Mouse (Mus musculus) macrophage (primary cell): ENCODE data around the gene Ache. TPM values are rescaled to one million over a fixed set of nuclear protein-coding genes. Genes with fewer than 3 reads are reported as not detected.

Source experiments
- H3K27ac ChIP-seq: fragments of 350-480 bp; formaldehyde crosslinking; 2 replicates; pipeline ENCODE4 v1.9.0; 2021
- H3K36me3 ChIP-seq: fragments of 350-480 bp; formaldehyde crosslinking; 2 replicates; pipeline ENCODE4 v1.9.0; 2021; ENCODE audit errors: inconsistent target
- H3K4me3 ChIP-seq: fragments of 350-480 bp; formaldehyde crosslinking; 2 replicates; pipeline ENCODE4 v1.9.0; 2021; ENCODE audit errors: inconsistent target
- H3K79me2 ChIP-seq: fragments of 350-480 bp; formaldehyde crosslinking; 2 replicates; pipeline ENCODE4 v1.9.0; 2021; ENCODE audit errors: inconsistent target
- WGBS: methylation state at CpG from one replicate; pipeline ENCODE4 v1.1.7; 2026; ENCODE audit warnings: inconsistent platforms; ENCODE audit not compliant: missing documents; 5-methylcytosine and 5-hydroxymethylcytosine counted together
- polyA plus RNA-seq: library from polyadenylated mRNA; stranded (reverse); fragments of 250-400 nt; gene quantifications from 3 replicates; pipeline ENCODE4 v1.2.4, GENCODE M21; 2018; ENCODE audit warnings: inconsistent platforms

Ache gene
- polyA plus RNA-seq, 1 experiment from 2014 or later: 0.14 TPM

DNA sequence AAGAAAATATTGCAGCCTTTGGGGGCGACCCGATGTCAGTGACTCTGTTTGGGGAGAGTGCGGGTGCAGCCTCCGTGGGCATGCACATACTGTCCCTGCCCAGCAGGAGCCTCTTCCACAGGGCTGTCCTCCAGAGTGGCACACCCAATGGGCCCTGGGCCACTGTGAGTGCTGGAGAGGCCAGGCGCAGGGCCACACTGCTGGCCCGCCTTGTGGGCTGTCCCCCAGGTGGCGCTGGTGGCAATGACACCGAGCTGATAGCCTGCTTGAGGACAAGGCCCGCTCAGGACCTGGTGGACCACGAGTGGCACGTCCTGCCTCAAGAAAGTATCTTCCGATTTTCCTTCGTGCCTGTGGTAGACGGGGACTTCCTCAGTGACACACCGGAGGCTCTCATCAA, 3.4 kb downstream of the Ache start:
- Histone ChIP-seq H3K4me3 (no peak overlapping the region), H3K27ac (no peak overlapping the region)

DNA sequence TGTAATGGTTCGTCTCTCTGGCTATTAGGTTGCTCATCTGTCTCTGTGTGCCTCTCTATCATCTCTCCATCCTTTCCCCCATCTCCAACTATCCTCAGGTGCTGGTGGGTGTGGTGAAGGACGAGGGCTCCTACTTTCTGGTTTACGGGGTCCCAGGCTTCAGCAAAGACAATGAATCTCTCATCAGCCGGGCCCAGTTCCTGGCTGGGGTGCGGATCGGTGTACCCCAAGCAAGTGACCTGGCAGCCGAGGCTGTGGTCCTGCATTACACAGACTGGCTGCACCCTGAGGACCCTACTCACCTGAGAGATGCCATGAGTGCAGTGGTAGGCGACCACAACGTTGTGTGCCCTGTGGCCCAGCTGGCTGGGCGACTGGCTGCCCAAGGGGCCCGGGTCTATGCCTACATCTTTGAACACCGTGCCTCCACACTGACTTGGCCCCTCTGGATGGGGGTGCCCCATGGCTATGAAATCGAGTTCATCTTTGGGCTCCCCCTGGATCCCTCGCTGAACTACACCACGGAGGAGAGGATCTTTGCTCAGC, 4.1 kb downstream of the Ache start:
- Histone ChIP-seq H3K79me2 (no peaks in the 10 kb centered on the region), H3K36me3 (peaks cover 12% of the 10 kb centered on the region), H3K4me3 (no peak overlapping the region), H3K27ac (no peak overlapping the region)
- 82% methylated on average over 12 of the region's 15 CpGs for WGBS

More for the DNA sequence above, 3.4 kb downstream of the Ache start:
- peaks cover 4% of the 10 kb centered on the region; the same call in 1 of the 2 replicates for H3K36me3 ChIP-seq
- 22% methylated on average over 14 of the region's 15 CpGs for WGBS
- H3K79me2 ChIP-seq: no peaks in the 10 kb centered on the region

DNA sequence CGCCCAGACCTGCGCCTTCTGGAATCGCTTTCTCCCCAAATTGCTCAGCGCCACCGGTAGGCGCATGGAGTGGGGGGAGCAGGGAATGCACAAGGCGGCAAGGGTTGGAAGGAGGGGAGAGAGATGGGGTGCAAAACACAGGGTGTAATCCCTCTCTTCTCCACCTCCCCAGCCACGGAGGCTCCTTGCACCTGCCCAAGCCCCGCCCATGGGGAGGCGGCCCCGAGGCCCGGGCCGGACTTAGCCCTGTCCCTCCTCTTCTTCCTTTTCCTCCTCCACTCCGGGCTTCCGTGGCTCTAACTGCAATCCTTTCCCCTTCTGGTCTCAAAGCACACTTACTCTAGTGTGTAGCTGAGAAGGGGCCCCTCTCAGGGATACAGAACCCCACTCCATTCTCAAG, 6.0 kb downstream of the Ache start:
- Histone ChIP-seq H3K36me3 (peaks cover 30% of the 10 kb centered on the region), H3K4me3 (peak overlapping the region; percentile 58), H3K79me2 (no peaks in the 10 kb centered on the region), H3K27ac (peak overlapping the region; percentile 82)
- WGBS: 2% methylated on average over 15 of the region's 15 CpGs

DNA sequence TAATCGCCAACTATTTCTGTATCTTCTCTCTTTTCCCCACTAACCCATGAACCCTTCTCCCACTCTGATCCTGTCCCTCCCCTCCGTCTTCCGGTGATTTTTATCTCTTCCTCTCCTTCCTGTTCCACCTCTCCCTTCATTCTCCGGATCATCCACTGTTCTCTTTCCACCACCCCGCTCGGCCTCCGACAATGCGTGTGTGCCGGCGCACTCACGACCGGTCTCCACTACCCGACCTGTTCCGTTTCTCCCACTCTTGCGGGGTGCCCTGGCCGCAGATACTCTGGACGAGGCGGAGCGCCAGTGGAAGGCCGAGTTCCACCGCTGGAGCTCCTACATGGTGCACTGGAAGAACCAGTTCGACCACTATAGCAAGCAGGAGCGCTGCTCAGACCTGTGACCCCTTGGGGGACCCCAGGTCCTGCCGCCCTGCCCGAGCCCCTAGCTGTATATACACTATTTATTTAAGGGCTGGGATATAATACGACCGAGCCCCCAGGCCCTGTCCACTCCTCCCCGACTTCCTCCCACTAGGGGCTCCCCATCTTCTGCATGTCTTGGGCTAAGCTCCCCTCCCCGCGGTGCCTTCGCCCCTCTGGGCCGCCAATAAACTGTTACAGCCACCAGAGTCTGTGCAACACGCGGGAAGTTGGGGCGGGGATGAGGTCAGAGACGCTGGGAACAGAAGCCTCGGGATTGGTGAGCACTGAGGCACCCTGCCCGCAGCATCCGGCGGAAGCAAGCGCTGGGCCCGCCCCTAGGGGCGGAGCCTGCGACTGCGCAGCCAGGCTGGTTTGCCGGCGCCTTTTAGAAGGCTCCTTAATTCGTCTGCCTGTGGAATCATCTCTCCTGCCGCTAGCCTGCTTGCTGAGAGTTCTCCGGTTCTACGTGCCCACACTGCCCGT, 6.8 kb downstream of the Ache start, which contains the start of gene Ufsp1:
Gene Ufsp1 (plus strand): TSS at position 791 of the 905 bp plus-strand sequence.
- Histone ChIP-seq H3K79me2 (no peaks in the 10 kb centered on the region), H3K27ac (peak within 1 kb of the TSS; percentile 82), H3K36me3 (peaks cover 38% of the 10 kb centered on the region), H3K4me3 (peak within 1 kb of the TSS; percentile 58)
- under 1% methylated on average over 51 of the region's 52 CpGs for WGBS

DNA sequence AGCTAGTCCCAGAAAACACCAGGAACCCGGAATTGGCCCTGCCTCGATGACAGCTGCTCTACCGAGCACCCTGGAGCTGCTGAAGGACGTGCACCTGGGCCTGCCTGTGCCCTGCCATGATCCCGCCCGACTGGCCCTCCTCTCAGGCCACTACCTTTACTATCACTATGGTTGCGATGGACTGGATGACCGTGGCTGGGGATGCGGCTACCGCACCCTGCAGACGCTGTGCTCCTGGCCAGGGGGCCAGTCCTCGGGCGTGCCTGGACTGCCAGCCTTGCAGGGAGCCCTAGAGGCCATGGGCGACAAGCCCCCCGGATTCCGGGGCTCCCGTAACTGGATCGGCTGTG, 7.4 kb downstream of the Ache start:
- peak overlapping the region; percentile 58 for H3K4me3 ChIP-seq
- H3K27ac ChIP-seq: peak overlapping the region; percentile 29; the same call in 1 of the 2 replicates
- WGBS: 19% methylated on average over 18 of the region's 18 CpGs
- H3K36me3 ChIP-seq: peaks cover 44% of the 10 kb centered on the region
- H3K79me2 ChIP-seq: no peaks in the 10 kb centered on the region

DNA sequence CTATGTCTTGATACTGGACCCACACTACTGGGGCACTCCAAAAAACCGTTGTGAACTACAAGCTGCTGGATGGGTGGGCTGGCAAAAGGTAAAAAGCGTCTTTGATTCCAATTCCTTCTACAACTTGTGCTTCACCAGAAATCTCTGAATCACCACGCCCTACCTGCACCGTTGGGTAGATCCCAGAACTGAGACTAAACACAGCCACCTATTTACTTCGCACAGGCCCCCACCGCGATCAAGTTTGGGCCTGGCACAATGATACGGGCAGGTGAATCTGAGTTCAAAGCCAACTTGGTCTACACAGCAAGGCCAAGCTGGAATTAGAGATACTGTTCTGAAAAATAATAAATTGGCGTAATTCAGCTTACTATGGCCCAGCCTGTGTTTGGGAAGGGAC, 8.0 kb downstream of the Ache start:
- H3K79me2 ChIP-seq: no peaks in the 10 kb centered on the region
- peaks cover 50% of the 10 kb centered on the region for H3K36me3 ChIP-seq
- H3K27ac ChIP-seq: no peak overlapping the region
- H3K4me3 ChIP-seq: no peak overlapping the region; the same call in 1 of the 2 replicates
- 89% methylated on average over 9 of the region's 9 CpGs for WGBS

DNA sequence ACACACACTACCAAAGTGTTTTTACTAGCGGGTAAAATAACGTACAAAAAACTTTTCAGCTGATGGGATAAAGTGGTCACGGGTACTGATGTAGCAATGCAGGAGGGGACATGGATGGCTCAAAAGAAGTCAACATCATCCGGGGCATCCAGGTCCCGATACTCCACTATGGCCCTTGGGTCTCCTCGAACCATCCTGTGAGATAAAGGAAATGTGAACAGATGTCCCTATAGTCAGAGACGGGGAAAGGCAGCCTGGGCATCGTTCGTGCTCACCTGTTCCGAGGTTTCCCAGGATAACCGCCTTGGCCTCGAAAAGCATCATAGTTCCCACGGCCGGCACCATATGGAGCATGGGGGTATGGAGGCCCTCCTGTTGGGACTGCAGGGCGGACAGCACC, 8.4 kb downstream of the Ache start:
- Histone ChIP-seq H3K79me2 (no peaks in the 10 kb centered on the region), H3K27ac (no peak overlapping the region), H3K4me3 (no peak overlapping the region), H3K36me3 (peaks cover 54% of the 10 kb centered on the region)
- WGBS: 95% methylated on average over 15 of the region's 15 CpGs

DNA sequence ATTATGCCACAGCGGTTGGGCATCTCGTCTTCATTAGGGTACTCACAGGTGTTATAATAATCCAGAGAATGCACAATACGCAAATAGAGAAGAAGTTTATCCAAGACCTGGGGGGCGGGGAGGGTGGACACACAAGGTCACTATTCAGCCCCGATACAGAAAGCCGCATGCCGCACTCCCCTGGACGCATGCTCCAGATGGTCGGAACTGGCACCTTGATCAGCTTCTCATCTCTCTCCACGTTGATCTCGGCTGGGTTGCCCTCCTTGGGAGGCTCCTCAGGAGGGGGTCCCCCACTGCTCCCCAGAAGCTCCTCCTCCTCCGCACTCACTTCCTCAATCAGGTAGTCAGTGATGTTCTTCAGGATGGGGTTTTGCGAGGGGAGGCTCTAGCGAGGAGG, 9.8 kb downstream of the Ache start:
- 83% methylated on average over 14 of the region's 14 CpGs for WGBS
- Histone ChIP-seq H3K79me2 (peaks cover 4% of the 10 kb centered on the region; the same call in 1 of the 2 replicates), H3K4me3 (no peak overlapping the region), H3K36me3 (peaks cover 64% of the 10 kb centered on the region), H3K27ac (no peak overlapping the region)

DNA sequence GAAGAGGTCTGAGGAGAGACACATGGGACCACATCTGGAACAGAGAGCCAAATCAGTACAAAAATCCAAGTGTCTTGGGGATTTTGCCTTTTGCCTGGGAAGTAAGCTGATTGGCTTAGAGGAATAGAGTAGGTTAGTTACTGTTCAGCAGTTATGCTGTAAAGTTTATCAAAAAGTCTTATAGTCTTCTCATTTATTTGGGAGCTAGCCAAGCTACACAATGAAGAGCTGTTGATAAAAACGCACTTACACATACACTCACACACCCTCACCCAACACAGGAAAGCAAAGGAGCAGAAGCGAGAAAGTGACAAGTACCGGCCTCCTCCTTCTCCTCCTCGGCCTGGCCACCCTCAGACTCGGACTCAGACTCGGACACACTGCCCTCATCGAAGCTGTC, 11.9 kb downstream of the Ache start:
- WGBS: 90% methylated on average over 6 of the region's 7 CpGs
- Histone ChIP-seq H3K79me2 (peaks cover 25% of the 10 kb centered on the region), H3K27ac (no peak overlapping the region), H3K4me3 (no peak overlapping the region), H3K36me3 (peaks cover 85% of the 10 kb centered on the region)

DNA sequence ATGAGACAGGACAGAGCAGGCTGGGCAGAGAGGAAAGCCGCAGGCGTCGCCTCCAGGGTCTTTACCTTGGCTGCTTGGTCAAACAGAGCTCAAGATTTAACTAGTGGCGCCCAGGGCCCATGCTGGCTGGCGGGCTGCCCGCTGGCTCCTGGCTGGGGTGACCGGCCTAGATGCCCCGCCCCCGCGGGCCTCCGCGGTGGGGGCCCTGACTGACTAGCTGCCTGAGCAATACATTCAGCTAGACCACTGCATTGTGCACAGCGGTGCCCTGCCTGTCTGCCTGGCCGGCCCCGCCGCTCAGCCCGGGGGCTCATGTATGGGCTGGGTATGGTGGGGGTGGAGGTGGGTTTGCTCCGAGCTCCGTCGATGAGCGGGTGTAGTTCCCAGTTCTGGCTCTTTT, 13.9 kb downstream of the Ache start:
- no peak overlapping the region for H3K4me3 ChIP-seq
- H3K27ac ChIP-seq: no peak overlapping the region
- H3K79me2 ChIP-seq: peaks cover 45% of the 10 kb centered on the region
- WGBS: 94% methylated on average over 20 of the region's 21 CpGs
- peaks cover 76% of the 10 kb centered on the region for H3K36me3 ChIP-seq

DNA sequence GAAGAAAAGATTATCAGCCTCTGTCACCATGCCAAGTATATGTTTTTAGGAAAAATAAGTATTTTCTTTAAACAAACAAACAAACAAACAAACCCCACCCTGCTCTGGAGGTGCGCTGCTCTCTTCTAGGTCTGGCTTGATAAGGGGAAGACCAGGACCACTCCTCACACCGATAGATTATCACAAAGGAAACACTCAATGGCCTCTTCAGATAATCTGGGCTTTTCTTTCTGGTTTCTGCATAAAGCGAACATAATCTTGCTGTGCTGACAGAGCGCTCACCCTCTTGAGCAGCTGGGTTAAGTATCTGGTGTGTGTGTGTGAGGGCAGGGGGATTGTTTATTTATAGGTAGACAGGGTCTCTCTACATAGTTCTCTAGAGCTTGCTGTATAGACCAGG, 16.3 kb downstream of the Ache start:
- Histone ChIP-seq H3K36me3 (peaks cover 53% of the 10 kb centered on the region), H3K4me3 (no peak overlapping the region), H3K79me2 (peaks cover 53% of the 10 kb centered on the region), H3K27ac (no peak overlapping the region)
- 98% methylated on average over 4 of the region's 4 CpGs for WGBS

DNA sequence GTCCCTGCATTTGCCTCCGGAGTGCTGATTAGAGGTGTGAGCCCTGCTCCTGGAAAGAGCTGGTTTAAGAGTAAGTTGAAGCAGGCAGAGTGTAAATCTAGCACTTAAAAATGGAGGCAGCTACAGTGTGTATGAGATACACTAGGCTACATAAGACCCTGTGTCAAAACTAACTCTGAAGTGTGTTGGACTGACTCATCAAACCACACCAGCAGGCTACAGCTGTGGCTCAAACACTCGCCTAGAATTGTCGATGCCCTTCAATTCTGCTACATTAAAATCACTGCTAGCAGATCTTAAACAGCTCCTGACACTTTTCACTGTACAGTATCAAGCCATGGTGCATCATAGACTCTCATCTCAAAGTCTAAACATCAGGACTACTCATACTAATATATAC, 16.8 kb downstream of the Ache start:
- H3K79me2 ChIP-seq: peaks cover 53% of the 10 kb centered on the region
- H3K36me3 ChIP-seq: peaks cover 47% of the 10 kb centered on the region
- WGBS: 57% methylated on average over 3 of the region's 3 CpGs
- H3K4me3 ChIP-seq: no peak overlapping the region
- H3K27ac ChIP-seq: no peak overlapping the region

DNA sequence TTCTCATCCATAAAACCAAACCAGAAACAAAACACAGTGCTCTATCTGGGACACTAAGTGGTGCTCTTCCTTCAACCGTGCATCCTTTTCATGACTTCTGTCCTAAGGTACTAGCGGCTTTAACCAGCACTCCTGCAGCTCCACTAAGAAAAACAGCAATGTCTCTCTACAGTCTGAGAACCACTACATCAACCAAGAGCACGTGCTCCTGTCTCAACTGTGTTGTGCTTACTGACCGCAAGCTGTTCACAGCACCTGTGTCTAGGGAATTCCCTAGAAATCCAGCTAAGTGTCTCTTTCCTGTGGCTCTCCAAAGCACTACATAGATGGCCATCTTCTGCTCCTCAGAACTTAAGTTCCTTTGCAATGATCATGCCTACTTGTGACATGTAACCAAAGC, 17.5 kb downstream of the Ache start:
- WGBS: 73% methylated on average over 4 of the region's 4 CpGs
- Histone ChIP-seq H3K36me3 (peaks cover 41% of the 10 kb centered on the region), H3K27ac (no peak overlapping the region), H3K79me2 (peaks cover 53% of the 10 kb centered on the region), H3K4me3 (no peak overlapping the region)

DNA sequence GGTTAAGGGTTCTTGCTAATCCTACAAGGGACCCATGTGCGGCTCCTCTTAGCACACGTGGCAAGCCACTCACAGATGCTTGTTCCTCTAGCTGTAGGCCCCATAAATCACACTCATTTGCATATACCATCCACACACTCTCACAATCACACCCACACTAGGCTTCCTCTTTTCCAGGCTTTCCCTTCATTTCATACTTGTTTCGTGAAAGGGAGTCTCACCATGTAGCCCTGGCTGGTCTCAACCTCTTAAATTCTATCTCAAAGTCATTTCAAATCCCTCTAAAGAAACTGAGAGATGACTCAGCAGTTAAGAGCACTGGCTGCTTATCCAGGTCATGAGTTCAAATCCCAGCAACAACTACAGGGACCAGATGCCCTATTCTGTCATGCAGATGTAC, 18.5 kb downstream of the Ache start:
- Histone ChIP-seq H3K4me3 (peak overlapping the region; percentile 85), H3K79me2 (peaks cover 53% of the 10 kb centered on the region), H3K36me3 (peaks cover 30% of the 10 kb centered on the region), H3K27ac (peak overlapping the region; percentile 75)
- WGBS: 10% methylated on average over 3 of the region's 3 CpGs

DNA sequence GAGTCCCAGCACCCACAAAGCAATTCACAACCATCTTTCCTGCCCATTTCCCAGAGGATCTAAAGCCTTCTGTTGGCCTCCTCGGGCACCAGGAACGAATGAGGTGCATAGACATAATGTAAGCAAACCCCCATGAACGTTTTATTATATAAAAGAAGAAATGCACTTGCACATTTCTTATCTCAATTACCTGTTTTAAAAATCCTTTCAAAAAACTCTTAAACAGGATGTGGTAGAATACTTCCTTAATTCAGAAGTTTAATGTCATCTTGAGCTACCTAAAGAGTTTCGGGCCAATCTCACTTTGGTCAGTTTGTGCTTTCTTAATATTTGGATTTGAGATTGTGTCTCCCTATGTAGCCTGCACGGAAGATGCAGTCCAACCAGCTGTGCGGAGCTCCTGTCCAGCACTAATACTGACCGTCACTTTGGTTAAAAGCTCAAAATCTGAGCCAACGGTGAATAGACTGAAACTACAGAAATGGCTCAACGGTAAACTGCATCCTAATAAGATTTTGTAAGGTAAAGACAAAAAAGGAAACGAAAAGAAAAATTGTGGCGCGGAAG, 19.2 kb downstream of the Ache start:
- Histone ChIP-seq H3K79me2 (peaks cover 53% of the 10 kb centered on the region), H3K27ac (peak overlapping the region; percentile 75), H3K4me3 (peak overlapping the region; percentile 85), H3K36me3 (peaks cover 28% of the 10 kb centered on the region)
- under 1% methylated on average over 12 of the region's 12 CpGs for WGBS
